Comparison of ENCODE assay signal across 8 mouse cellular contexts in the genomic region with DNA sequence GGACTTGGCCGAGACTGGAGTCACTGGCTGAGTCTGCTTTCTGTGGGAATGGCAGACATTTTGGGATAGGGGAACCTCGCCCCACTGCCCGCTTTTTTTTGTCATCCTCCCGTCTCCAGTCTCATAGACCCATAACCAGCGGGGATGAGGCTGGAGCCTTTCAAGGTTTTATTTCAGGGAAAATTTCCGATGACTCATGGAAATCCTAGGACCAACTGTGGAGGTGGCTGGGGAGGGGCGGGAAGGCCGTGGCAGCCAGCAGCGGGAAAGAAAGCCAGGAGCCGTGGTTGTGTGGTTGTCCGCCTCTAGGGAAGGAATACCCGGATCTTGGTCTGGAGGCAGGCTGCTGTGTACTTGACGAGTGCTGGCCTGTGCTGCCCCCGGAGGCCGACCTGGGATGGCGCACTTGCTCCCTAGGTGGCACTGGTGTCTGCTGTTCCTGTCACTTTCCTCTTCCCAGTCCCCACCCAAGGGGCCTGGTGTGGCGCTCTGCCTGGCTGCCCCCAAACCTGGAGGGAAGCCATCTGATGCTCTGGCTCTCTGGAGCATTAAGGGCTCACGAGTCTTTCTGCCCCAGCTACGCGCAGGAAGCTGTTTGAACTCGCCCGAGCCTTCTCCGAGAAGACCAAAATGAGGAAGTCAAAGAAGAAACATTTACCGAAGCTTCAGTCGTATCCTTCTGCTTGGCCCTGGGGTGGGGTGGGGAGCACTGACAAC. TPM values are rescaled to one million over a fixed set of nuclear protein-coding genes. Genes with fewer than 3 reads are reported as not detected.
DNase-seq lines count a peak whose midpoint lies in the region; ATAC-seq lines count a peak whose summit lies in the region.

No protein-coding gene starts in this region.

- H3K9ac ChIP-seq in hindbrain, embryonic 12.5 days: peak overlapping the region; percentile 38; the same call in 1 of the 2 replicates

- peaks cover 23% of the 10 kb centered on the region for H3K36me3 ChIP-seq in hindbrain, embryonic 12.5 days

- peak overlapping the region; percentile 70 for H3K27ac ChIP-seq in hindbrain, embryonic 12.5 days

- H3K27me3 ChIP-seq in hindbrain, embryonic 12.5 days: peaks cover 27% of the 10 kb centered on the region

- H3K4me1 ChIP-seq in hindbrain, embryonic 12.5 days: peaks cover 26% of the 10 kb centered on the region

- WGBS in hindbrain, embryonic 12.5 days: 13% methylated on average over 25 of the region's 25 CpGs

- peak; percentile 76 for DNase-seq in MEL-GATA-1-ER (ENCODE audit: extremely low read depth, low read depth)
- DNase-seq in cerebellum, adult 8-10 months: peak; percentile 88
- peak; percentile 81 to 84 for DNase-seq in frontal cortex, postnatal 10 days (ENCODE audit: low spot score in 2 of 2)
- peak; percentile 81 to 85 for DNase-seq in layer of hippocampus, postnatal 14 days (ENCODE audit: low spot score in 2 of 2)
- DNase-seq in lung, postnatal 10 days: peak; percentile 95
- DNase-seq in ovary, postnatal 14 days (ENCODE audit: low spot score): peak; percentile 74
- peak; percentile 62 to 76 for DNase-seq in thymus, postnatal 10 days (ENCODE audit: low spot score in 2 of 2)

- peak overlapping the region; percentile 7; the same call in 1 of the 2 replicates for H3K4me3 ChIP-seq in hindbrain, embryonic 12.5 days

- no peaks in the 10 kb centered on the region for H3K9me3 ChIP-seq in hindbrain, embryonic 12.5 days (replicated peaks)

- peak overlapping the region; percentile 44 for H3K4me2 ChIP-seq in hindbrain, embryonic 12.5 days (replicated peaks)

- peak; percentile 88 for ATAC-seq in hindbrain, embryonic 12.5 days (ENCODE audit: low FRiP score)

RNA-seq across cellular contexts. Expression of gene Mrps23, which starts 16.6 kb away (rescaled TPM):
- 57.4 and 66.8 TPM in 2 replicates for polyA plus RNA-seq in hindbrain, embryonic 12.5 days (2016; fragmentation: Nextera tagmentation; extraction: Ambion mirVana)
- 10 to 100 TPM; 58.2 to 61.3 TPM for total RNA-seq in layer of hippocampus, postnatal 14 days (2021)

Comparison
In these comparisons a context has a peak if more than half of its experiments do, and no peak if none do; other contexts are left out.
1. Peak in every context shown above with its lines: DNase-seq, ATAC-seq, H3K4me3 ChIP-seq and H3K27ac ChIP-seq.